Mouse (Mus musculus) cerebellum, postnatal 36 days (tissue): ENCODE measurements around the gene Gm28051.

Experiments used
- DNase-seq, 2 experiments: peaks; one replicate each; pipeline ENCODE4 v3.0.0; 2021 to 2022; ENCODE audit warnings: mixed read lengths in 2 of 2

The Gm28051 gene

GRCm38 (mm10) chr12:102705216-102705871, 52.2 kb downstream of the Gm28051 start:
- peak; percentile 92 to 95 for DNase-seq

GRCm38 (mm10) chr12:102704457-102705198, 52.9 kb downstream of the Gm28051 start, which contains the start of gene Itpk1:
Gene Itpk1, minus strand, starts transcription at chr12:102704930.
- peak; percentile 65 to 73 for DNase-seq

- DNase-seq: peak in 1 of 2 experiments; percentile 42
Observed at GRCm38 (mm10) chr12:102703921-102704408, 53.6 kb downstream of the Gm28051 start.

GRCm38 (mm10) chr12:102703441-102703840, 54.1 kb downstream of the Gm28051 start:
- peak in 1 of 2 experiments; percentile 44 for DNase-seq

- peak; percentile 52 to 65 for DNase-seq
Observed at GRCm38 (mm10) chr12:102703111-102703412, 54.5 kb downstream of the Gm28051 start.

- peak; percentile 85 to 88 for DNase-seq
Observed at GRCm38 (mm10) chr12:102702356-102703110, 55.0 kb downstream of the Gm28051 start.

GRCm38 (mm10) chr12:102701691-102702207, 55.8 kb downstream of the Gm28051 start:
- DNase-seq: no peak

- DNase-seq: no peak
Observed at GRCm38 (mm10) chr12:102700453-102700852, 57.1 kb downstream of the Gm28051 start.

- DNase-seq: no peak
Observed at GRCm38 (mm10) chr12:102699156-102699555, 58.4 kb downstream of the Gm28051 start.

- no peak for DNase-seq
Observed at GRCm38 (mm10) chr12:102698089-102698684, 59.4 kb downstream of the Gm28051 start.

- DNase-seq: no peak
Observed at GRCm38 (mm10) chr12:102697381-102697780, 60.2 kb downstream of the Gm28051 start.

GRCm38 (mm10) chr12:102696635-102697354, 60.8 kb downstream of the Gm28051 start:
- peak in 1 of 2 experiments; percentile 46 for DNase-seq

GRCm38 (mm10) chr12:102695369-102696239, 62.0 kb downstream of the Gm28051 start:
- DNase-seq: no peak

- no peak for DNase-seq
Observed at GRCm38 (mm10) chr12:102691761-102692160, 65.8 kb downstream of the Gm28051 start.

GRCm38 (mm10) chr12:102691180-102691579, 66.4 kb downstream of the Gm28051 start:
- DNase-seq: no peak

- DNase-seq: no peak
Observed at GRCm38 (mm10) chr12:102689773-102690563, 67.6 kb downstream of the Gm28051 start.

GRCm38 (mm10) chr12:102686321-102686720, 71.2 kb downstream of the Gm28051 start:
- DNase-seq: no peak

- DNase-seq: no peak
Observed at GRCm38 (mm10) chr12:102685523-102685931, 72.0 kb downstream of the Gm28051 start.

GRCm38 (mm10) chr12:102684720-102685386, 72.7 kb downstream of the Gm28051 start:
- no peak for DNase-seq
